Mouse (Mus musculus) heart, postnatal 0 days (tissue): ENCODE data around the gene Napepld. TPM values are rescaled to one million over a fixed set of nuclear protein-coding genes. Genes with fewer than 3 reads are reported as not detected.

Source experiments
- ATAC-seq: fragments of 200-750 bp; cut with Nextera tagmentation; 2 replicates; pipeline ENCODE4 v1.8.0; 2017; ENCODE audit warnings: low read depth, moderate number of reproducible peaks, moderate library complexity; ENCODE audit not compliant: insufficient read depth
- DNase-seq: peaks from one replicate; pipeline ENCODE4 v3.0.0-alpha.2; 2016; ENCODE audit warnings: low spot score
- H3K27ac ChIP-seq: fragments of 300-500 bp; sonication (generic); 2 replicates; pipeline ENCODE4 v1.5.1; 2014; ENCODE audit warnings: low read depth, mild to moderate bottlenecking
- H3K27me3 ChIP-seq: fragments of 300-500 bp; sonication (generic); 2 replicates; pipeline ENCODE4 v1.6.1; 2014; ENCODE audit warnings: low read length, mixed read lengths; ENCODE audit not compliant: control insufficient read depth, insufficient read depth
- H3K36me3 ChIP-seq: fragments of 300-500 bp; sonication (generic); replicated peaks from 2 replicates; pipeline ENCODE4 v1.6.1; 2014; ENCODE audit warnings: low read length, mixed read lengths; ENCODE audit not compliant: control insufficient read depth, insufficient read depth
- H3K4me1 ChIP-seq: fragments of 300-500 bp; sonication (generic); 2 replicates; pipeline ENCODE4 v1.6.1; 2014; ENCODE audit warnings: antibody characterized with exemption; ENCODE audit not compliant: control insufficient read depth, insufficient read depth
- H3K4me2 ChIP-seq: fragments of 300-500 bp; sonication (generic); 2 replicates; pipeline ENCODE4 v1.6.1; 2014; ENCODE audit warnings: low read depth, mild to moderate bottlenecking, low read length, moderate library complexity
- H3K4me3 ChIP-seq: fragments of 300-500 bp; sonication (generic); 2 replicates; pipeline ENCODE4 v1.5.1; 2014; ENCODE audit warnings: low read depth, low read length
- H3K9ac ChIP-seq: fragments of 300-500 bp; sonication (generic); replicated peaks from 2 replicates; pipeline ENCODE4 v1.6.1; 2014; ENCODE audit warnings: low read depth, low read length, mixed read lengths
- H3K9me3 ChIP-seq: fragments of 300-500 bp; sonication (generic); replicated peaks from 2 replicates; pipeline ENCODE4 v1.6.1; 2016; ENCODE audit warnings: low read length; ENCODE audit not compliant: control insufficient read depth
- CTCF ChIP-seq: IDR thresholded peaks from 2 replicates; pipeline ENCODE4 v1.5.1; 2016; ENCODE audit warnings: antibody characterized with exemption, control low read depth, low read depth
- EP300 ChIP-seq: IDR thresholded peaks from 2 replicates; pipeline ENCODE4 v1.6.1; 2016; ENCODE audit warnings: antibody characterized with exemption, low read depth
- whole genome bisulfite sequencing: fragments of 180-500 bp; shearing (Covaris S2); extraction: QIAGEN DNeasy Blood & Tissue Kit; methylation state at CpG from one replicate; pipeline ENCODE4 v1.1.7; 2014; 5-methylcytosine and 5-hydroxymethylcytosine counted together
- polyA plus RNA-seq: library from polyadenylated mRNA; unstranded; fragments of >200 nt; fragmentation: Nextera tagmentation; extraction: Ambion mirVana; gene quantifications from 2 replicates; pipeline ENCODE4 v1.2.1, GENCODE M21; 2015
- total RNA-seq: library from RNA; depleted of rRNA; stranded (reverse); fragments of >200 nt; gene quantifications from 2 replicates; pipeline ENCODE4 v1.2.3, GENCODE M21; 2014; ENCODE audit warnings: low replicate concordance

Napepld gene
- total and polyA plus RNA-seq, 2 experiments from 2014 or later, result 3.1 to 11.3 TPM

GRCm38 (mm10) chr5:21683811-21684210 lies 17.4 kb downstream of the Napepld start:
- H3K4me2 ChIP-seq, result no peak overlapping the region
- peaks cover 11% of the 10 kb centered on the region; the same call in 1 of the 2 replicates for H3K4me1 ChIP-seq
- no peaks in the 10 kb centered on the region for H3K27me3 ChIP-seq
- H3K9me3 ChIP-seq, result no peaks in the 10 kb centered on the region; the same call in 1 of the 2 replicates
- 88% methylated on average over 9 of the region's 9 CpGs for WGBS
- H3K4me3 ChIP-seq, result no peak overlapping the region
- H3K27ac ChIP-seq, result no peak overlapping the region
- no peaks in the 10 kb centered on the region for H3K36me3 ChIP-seq
- ATAC-seq (no peak), DNase-seq (no peak)
- TF ChIP-seq CTCF (no peak), EP300 (no peak)
- H3K9ac ChIP-seq, result no peak overlapping the region

GRCm38 (mm10) chr5:21680940-21681339 lies 20.3 kb downstream of the Napepld start:
- Histone ChIP-seq H3K9me3 (no peaks in the 10 kb centered on the region; the same call in 1 of the 2 replicates), H3K4me1 (peaks cover 11% of the 10 kb centered on the region; the same call in 1 of the 2 replicates), H3K36me3 (0 out of 2 replicates have a peak, but pooled peaks cover 5% of the 10 kb centered on the region), H3K4me2 (peak overlapping the region; percentile 30), H3K4me3 (no peak overlapping the region), H3K9ac (no peak overlapping the region), H3K27me3 (no peaks in the 10 kb centered on the region), H3K27ac (peak overlapping the region; percentile 78)
- TF ChIP-seq EP300 (no peak), CTCF (no peak)
- ATAC-seq, result peak; percentile 47
- DNase-seq, result no peak
- 37% methylated on average over 5 of the region's 5 CpGs for WGBS

GRCm38 (mm10) chr5:21680029-21680428 lies 21.2 kb downstream of the Napepld start:
- TF ChIP-seq CTCF, result no peak
- TF ChIP-seq EP300, result no peak

GRCm38 (mm10) chr5:21678363-21678762 lies 22.8 kb downstream of the Napepld start:
- no peak overlapping the region for H3K4me3 ChIP-seq
- H3K27me3 ChIP-seq, result no peaks in the 10 kb centered on the region
- no peak overlapping the region for H3K9ac ChIP-seq
- H3K27ac ChIP-seq, result no peak overlapping the region
- DNase-seq, result no peak
- ATAC-seq, result no peak
- H3K4me2 ChIP-seq, result no peak overlapping the region
- peaks cover 17% of the 10 kb centered on the region for H3K36me3 ChIP-seq
- TF ChIP-seq CTCF, result no peak
- no peak for TF ChIP-seq EP300
- H3K4me1 ChIP-seq, result peaks cover 11% of the 10 kb centered on the region; the same call in 1 of the 2 replicates
- 95% methylated on average over 9 of the region's 9 CpGs for WGBS
- H3K9me3 ChIP-seq, result no peaks in the 10 kb centered on the region

More at GRCm38 (mm10) chr5:21680029-21680428, 21.2 kb downstream of the Napepld start:
- H3K4me1 ChIP-seq, result peaks cover 11% of the 10 kb centered on the region; the same call in 1 of the 2 replicates
- H3K27me3 ChIP-seq, result no peaks in the 10 kb centered on the region
- H3K4me2 ChIP-seq, result no peak overlapping the region
- H3K4me3 ChIP-seq, result no peak overlapping the region
- peaks cover 13% of the 10 kb centered on the region for H3K36me3 ChIP-seq
- no peaks in the 10 kb centered on the region; the same call in 1 of the 2 replicates for H3K9me3 ChIP-seq
- no peak for DNase-seq
- ATAC-seq, result no peak; the same call in 1 of the 2 replicates
- WGBS, result 68% methylated on average over 4 of the region's 4 CpGs
- no peak overlapping the region for H3K9ac ChIP-seq
- no peak overlapping the region for H3K27ac ChIP-seq

GRCm38 (mm10) chr5:21677939-21678338 lies 23.3 kb downstream of the Napepld start:
- H3K9ac ChIP-seq, result no peak overlapping the region
- H3K9me3 ChIP-seq, result no peaks in the 10 kb centered on the region
- H3K36me3 ChIP-seq, result peaks cover 17% of the 10 kb centered on the region
- no peak for DNase-seq
- H3K27me3 ChIP-seq, result no peaks in the 10 kb centered on the region
- peaks cover 11% of the 10 kb centered on the region; the same call in 1 of the 2 replicates for H3K4me1 ChIP-seq
- 89% methylated on average over 6 of the region's 6 CpGs for WGBS
- no peak for ATAC-seq
- TF ChIP-seq CTCF (no peak), EP300 (no peak)
- no peak overlapping the region for H3K4me3 ChIP-seq
- no peak overlapping the region for H3K4me2 ChIP-seq
- no peak overlapping the region for H3K27ac ChIP-seq

GRCm38 (mm10) chr5:21675494-21675893 lies 25.7 kb downstream of the Napepld start:
- Histone ChIP-seq H3K4me2 (no peak overlapping the region), H3K4me1 (0 out of 2 replicates have a peak, but pooled peaks cover under 1% of the 10 kb centered on the region), H3K27me3 (no peaks in the 10 kb centered on the region), H3K27ac (no peak overlapping the region), H3K36me3 (peaks cover 17% of the 10 kb centered on the region), H3K9me3 (no peaks in the 10 kb centered on the region), H3K9ac (no peak overlapping the region), H3K4me3 (no peak overlapping the region)
- ATAC-seq, result no peak
- no peak for DNase-seq
- TF ChIP-seq CTCF (no peak), EP300 (no peak)
- 89% methylated on average over 23 of the region's 23 CpGs for WGBS
